Mouse (Mus musculus) regulatory T cell (primary cell): ENCODE measurements around the gene Sycp3.
"Not testable (repeated sequence)": the region's sequence is repeated elsewhere in the genome, so short reads cannot be mapped to it uniquely, and the experiment has no call there.

Experiments used
- in situ Hi-C: fragments of 300-600 bp; cut with MboI, MseI; formaldehyde crosslinking; loops from one replicate; pipeline ENCODE4 v1.15.1; 2025; ENCODE audit warnings: high pct_unique_total_duplicates

The Sycp3 gene

DNA sequence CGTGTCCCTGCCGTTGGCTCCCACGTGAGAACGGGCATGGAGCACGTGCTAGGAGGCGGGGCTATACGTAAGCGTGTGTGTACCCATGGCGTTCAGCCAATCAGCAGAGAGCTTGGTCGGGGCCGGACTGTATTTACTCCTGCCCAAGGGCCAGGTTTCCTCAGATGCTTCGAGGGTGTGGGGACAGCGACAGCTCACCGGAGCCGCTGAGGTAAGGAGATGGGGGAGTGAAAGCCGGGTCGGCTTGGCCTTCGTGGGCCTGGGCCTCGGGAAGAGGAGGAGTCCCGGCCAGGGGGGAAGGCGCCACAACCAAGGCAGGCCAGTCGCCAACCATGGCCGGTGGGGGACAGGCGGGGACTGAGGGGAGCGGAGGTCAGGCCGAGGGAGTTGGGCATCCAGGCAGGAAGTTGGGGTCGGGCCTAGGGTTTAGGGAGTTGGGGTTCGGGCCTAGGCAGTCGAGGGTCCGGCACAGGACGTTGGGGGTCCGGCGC, at the start of gene Sycp3:
Gene Sycp3 (plus strand): TSS at position 68 of the 491 bp plus-strand sequence.
- in situ Hi-C loops: no loop called here

GRCm38 (mm10) chr10:88409751-88410150, 49.6 kb upstream of the Sycp3 start:
- in situ Hi-C loops: no loop called here

DNA sequence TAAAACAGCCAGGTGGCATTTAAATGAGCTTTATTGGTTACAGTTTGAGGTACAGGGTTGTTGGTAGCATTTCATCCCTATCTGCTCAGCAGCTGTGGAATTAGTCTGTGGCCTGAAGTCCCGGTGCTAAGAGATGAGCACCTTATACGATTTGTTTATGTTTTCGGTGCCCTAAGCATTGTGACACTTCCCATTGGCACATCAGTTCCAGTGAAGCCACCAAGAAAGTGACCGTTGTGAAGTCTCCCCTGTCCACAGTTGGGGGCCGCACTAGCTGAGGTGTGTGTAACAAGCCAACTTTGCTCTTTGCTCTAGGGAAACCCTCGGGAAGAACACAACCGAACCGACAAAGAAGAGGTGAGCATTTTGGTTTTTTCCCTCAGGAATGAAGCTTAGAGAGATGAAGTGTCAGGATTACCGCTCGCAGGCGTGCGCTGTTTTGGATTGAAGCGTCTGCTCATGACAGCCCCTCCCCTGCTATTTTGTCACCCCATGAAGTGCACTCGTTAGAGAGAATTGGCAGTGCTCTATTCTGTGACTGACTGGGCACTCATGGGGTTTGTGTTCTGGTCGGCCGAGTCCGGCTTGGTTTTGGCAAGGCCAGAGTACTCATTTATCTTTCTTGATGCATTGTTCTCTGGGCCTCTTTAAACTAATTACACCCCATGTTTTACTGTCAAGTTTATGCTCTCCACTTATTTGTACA, 46.9 kb upstream of the Sycp3 start:
- in situ Hi-C loops: no loop called here

GRCm38 (mm10) chr10:88417686-88418085, 41.7 kb upstream of the Sycp3 start:
- in situ Hi-C loops: no loop called here

DNA sequence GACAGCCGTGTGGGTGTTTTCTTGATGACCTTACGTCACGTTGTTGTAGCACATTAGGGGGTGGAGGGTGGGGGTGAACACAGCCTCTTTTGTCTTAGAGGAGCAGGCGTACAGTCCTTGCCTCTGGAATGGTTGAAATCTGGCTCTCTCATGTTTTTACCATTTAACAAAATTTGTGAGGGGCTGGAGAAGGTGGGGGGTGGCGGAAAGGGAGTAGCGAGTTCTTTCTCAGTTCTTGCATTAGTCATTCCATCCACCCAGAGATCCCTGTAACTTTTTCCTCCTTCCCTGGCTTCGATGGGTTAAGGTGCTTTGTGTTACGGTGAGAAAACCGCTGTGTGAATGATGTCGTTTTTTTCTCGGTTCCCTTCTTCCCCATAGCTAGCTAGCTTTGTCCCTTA, 39.2 kb upstream of the Sycp3 start:
- in situ Hi-C loops: loop anchor here (5.0 kb wide), 1 partner anchor 43 kb away; the partner anchor contains the start of genes Dram1 and Gnptab

- in situ Hi-C loops: loop anchor here (5.0 kb wide), 1 partner anchor 44 kb away; the partner anchor contains the start of genes Dram1 and Gnptab
These were observed 38.5 kb upstream of the Sycp3 start for GRCm38 (mm10) chr10:88420655-88421435.

DNA sequence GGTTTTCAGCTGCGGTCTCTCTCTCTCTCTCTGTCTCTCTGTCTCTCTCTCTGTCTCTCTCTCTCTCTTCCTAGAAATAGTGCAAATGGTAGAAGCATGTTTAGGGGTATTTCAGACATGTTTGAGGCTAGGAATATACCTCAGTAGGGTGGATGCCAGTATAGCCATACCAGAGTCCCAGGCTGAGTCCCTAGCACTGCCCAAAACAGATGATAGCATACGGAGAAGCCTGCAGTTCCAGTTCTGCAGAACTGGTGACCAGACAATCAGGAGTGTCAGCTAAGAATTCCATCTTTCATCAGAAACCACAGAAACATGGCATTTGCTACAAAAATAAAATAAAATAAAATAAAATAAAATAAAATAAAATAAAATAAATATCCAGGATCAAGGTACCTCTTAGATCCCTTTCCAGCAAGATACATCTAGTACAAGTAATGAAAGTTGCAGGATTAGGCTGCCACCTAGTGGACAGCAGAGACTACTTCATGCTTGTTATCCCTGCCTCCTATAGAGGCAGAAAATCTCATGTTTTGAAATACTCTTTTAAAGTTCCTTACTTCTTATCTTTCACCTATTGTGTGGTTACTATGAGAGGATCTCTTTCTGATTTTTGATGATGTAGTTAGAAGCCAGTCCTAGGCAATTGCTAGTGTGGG, 33.1 kb upstream of the Sycp3 start:
- in situ Hi-C loops: no loop called here

- in situ Hi-C loops: no loop called here
These were observed 32.5 kb upstream of the Sycp3 start for GRCm38 (mm10) chr10:88426896-88427295.

DNA sequence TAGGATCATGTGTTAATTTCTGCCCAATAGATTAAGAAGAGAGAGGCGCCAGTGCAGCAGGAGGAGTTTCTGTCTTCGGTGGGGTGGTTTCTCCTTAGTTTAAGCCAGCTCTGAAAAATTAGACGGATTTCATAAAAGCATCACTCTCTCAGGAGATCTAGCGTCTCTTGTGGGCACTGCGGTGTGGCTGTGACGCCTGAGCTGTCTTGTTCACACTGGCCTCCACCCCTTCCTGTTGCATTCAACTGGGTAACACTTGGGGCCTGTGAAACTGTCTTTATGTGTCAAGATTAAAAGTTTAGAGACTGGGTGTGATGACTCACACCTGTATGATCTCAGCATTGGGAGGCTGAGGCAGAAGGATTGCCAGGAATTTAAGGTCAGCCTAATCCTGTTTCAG, 31.4 kb upstream of the Sycp3 start:
- in situ Hi-C loops: no loop called here

DNA sequence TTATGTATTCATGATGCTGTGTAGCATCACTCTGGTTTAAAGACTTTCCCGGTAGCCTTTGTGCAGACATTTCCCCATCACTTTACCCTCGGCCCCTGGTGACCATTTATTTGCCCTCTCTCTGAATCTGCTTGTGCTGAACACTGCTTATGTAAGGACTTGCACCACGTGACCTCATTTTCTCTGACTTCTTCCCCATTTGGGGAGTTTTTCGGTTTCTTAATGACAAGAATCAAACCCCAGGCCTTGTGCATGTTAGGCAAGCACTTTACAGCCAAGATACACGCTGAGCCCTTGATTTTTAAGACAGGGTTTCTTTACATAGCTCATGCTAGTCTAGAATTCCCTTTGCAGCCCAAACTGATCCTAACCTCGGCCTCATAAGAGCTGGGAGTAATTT, 18.1 kb upstream of the Sycp3 start:
- in situ Hi-C loops: no loop called here

DNA sequence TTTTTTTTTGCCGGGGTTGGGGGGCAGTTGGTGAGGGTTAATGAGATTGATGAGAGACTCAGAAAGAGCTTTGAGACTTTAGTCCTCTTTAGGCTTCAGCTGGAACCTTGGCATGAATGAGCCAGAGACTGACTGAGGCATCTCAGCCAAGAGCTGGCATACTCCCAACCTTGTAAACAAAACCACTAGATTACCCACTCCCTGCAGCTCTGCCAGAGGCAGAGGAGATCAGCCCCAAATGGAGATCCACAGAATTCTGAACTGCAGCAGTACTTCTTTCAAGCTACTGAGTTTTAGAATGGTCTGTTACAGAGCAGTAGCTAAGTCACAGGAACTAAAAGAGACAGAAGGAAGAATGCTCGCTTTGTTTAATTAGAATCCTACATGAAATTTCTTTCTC, 8.1 kb upstream of the Sycp3 start:
- in situ Hi-C loops: no loop called here

- in situ Hi-C loops: no loop called here
These were observed 7.4 kb upstream of the Sycp3 start for GRCm38 (mm10) chr10:88451990-88452389.

DNA sequence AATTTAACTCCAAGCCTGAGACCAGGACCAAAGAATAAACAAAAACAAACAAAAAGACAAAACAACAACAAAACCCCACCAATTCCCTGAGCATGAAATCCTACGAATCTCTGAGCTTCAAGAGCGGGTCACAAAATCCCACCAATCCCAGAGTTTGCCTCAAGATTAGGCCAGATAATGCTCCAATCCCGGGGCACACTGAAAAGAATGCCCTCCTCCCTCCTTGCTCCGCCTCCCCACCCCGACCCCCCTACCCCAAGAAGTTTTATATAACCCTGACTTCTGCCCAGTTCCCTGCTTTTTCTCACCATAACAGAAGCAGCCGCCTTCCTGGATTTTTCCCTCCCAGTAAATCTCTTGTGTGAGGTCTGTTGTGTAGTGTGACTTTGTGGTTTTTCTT, 1.6 kb upstream of the Sycp3 start:
- in situ Hi-C loops: no loop called here

GRCm38 (mm10) chr10:88460122-88460820, 902 bp downstream of the Sycp3 start:
- in situ Hi-C loops: no loop called here

- in situ Hi-C loops: not testable (repeated sequence)
These were observed 23.5 kb downstream of the Sycp3 start for GRCm38 (mm10) chr10:88482866-88483265.

DNA sequence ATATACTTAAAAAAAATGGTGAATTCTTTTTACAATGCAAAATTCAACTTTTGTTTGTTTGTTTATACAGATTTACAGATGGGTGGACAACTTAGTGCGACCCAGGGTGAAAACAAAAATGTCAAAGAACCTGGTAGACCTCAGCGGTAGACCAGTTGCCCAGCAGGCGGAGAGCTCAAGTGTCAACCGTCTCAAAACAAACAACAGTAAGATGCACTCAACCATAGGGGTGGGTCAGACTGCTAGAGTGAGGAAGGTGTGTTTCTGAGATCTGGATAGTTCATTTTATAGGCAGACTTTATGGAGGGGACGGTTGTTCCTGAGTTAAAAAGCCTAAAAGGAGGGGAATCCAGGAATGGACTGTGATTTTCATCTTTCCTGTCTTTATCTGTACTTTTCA, 29.3 kb downstream of the Sycp3 start:
- in situ Hi-C loops: no loop called here

GRCm38 (mm10) chr10:88491632-88492031, 32.3 kb downstream of the Sycp3 start:
- in situ Hi-C loops: no loop called here

DNA sequence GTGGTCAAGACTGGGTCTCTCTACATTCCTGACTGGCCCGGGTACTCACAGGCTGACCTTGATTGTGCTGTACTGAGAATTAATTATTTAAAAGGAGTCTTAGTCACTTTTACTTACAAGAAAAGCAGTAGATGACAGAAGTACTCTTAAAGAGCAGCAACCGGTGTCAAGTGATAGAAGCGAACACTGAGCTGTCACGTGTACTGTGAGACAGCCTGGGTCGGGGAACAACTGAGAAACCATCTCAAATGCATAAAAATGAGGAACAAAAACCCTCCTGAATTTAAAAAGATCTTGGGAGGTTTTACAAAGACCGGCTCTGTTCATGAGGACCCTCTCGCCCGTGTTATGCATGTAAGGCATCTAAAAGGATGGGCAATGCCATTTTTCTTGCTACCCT, 33.3 kb downstream of the Sycp3 start:
- in situ Hi-C loops: no loop called here

GRCm38 (mm10) chr10:88494959-88495587, 35.7 kb downstream of the Sycp3 start:
- in situ Hi-C loops: no loop called here

DNA sequence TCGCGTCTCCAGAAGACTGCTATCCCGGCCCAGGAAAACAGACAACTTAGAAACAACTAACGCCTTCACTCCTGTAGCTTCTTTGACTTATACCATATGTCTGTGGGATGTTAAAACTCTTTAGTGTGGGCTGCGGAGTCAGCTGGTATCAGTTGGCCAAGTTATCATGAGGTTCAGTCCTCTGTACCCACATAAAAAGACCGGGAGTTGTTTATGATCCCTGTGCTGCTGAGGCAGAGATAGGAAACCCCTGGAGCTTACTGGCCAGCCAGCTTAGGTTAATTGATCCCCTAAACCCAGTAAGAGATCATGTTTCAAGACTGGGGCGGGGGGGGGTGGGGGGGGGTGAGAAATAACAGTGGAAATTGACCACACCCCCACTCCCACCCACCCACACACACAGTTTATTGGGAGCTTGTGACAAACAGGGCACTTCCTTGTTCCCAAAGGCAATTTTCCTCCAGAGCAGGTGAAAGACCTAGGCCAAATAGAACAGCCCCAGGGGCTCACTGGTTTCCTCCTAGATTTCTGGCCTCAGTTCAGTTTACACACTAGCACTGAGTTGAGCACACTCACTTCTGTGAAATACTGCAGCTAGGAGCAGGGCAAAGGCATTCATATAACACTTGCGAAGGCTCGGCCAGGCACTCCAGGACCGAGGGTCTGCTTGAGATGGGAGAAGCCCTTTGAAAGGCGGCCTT, 37.6 kb downstream of the Sycp3 start:
- in situ Hi-C loops: no loop called here
